Mouse (Mus musculus) neutrophil, adult 65 days (primary cell): ENCODE data around the gene Gm17509. TPM values are rescaled to one million over a fixed set of nuclear protein-coding genes. Genes with fewer than 3 reads are reported as not detected.

Experiments used
- total RNA-seq: library from RNA; stranded (reverse); gene quantifications from 2 replicates; pipeline ENCODE4 v1.2.4, GENCODE M21; 2023

Gene Gm17509
- 0.38 and 0.39 TPM in 2 replicates for total RNA-seq

DNA sequence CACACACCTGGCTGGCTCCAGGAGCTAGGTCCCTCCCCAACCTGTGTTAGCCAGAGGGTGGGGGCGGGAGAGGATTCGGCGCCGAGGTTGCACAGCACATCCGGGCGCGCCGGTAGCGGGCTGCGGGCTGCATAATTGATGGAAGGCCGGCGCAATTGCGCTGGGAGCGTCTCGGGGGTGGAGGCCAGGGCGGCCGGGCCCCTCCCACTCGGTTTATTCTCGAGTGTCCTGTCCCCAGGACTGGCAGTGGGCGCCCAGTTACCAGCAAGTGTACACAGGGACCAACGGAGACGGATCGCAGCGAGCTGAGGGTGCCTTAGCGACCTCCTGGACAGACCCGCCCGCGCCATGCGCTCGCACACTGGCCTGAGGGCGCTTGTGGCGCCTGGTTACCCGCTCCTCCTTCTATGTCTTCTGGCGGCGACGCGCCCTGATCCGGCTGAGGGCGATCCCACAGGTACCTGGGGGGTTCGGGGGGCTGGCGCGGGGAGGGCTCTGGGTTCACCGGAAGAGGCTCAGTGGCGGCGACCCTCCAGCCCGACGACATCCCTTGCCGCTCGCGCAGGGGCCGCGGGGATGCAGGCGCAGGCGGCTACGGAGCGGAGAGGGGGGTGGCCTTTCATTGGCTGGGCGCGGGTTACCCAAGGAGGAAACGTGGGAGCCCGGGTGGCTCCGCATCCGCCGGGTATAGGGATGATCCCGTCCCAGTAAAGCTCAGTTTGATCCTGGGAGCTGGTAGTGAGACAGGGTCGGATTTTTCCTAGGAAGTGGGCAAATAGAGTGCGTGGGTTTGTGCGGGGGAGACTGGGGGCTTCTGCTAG, at the start of gene Gm17509:
Gene Gm17509, minus strand, starts transcription at position 575 of the 821 bp plus-strand sequence.

GRCm38 (mm10) chr13:117208236-117208635, 12.6 kb downstream of the Gm17509 start, which contains the start of gene Emb:
Emb (plus strand) TSS chr13:117208536.

Other genes starting within 250 kb of the Gm17509 start
- gene Parp8, start 195.5 kb downstream of the Gm17509 start, total RNA-seq = 57.0 and 93.8 TPM in 2 replicates
- gene Emb, start 12.5 kb downstream of the Gm17509 start, total RNA-seq = 259 and 263 TPM in 2 replicates